Mouse (Mus musculus) large intestine, adult 2 months (tissue): ENCODE data around the gene Coro2a. TPM values are rescaled to one million over a fixed set of nuclear protein-coding genes. Genes with fewer than 3 reads are reported as not detected.
"Not testable (repeated sequence)": the region's sequence is repeated elsewhere in the genome, so short reads cannot be mapped to it uniquely, and the experiment has no call there.

ENCODE experiments used
- DNase-seq: peaks from one replicate; pipeline ENCODE4 v3.0.0-alpha.2; 2012; ENCODE audit warnings: low read depth, low spot score
- WGBS: fragments of 180-500 bp; shearing (Covaris S2); methylation state at CpG from one replicate; pipeline ENCODE4 v1.1.7; 2018; 5-methylcytosine and 5-hydroxymethylcytosine counted together
- polyA plus RNA-seq: library from polyadenylated mRNA; depleted of rRNA; stranded (reverse); fragments of >200 nt; gene quantifications from 2 replicates; pipeline ENCODE4 v1.2.3, GENCODE M21; 2012

Coro2a gene
- polyA plus RNA-seq, 1 experiment, result 166 TPM

DNA sequence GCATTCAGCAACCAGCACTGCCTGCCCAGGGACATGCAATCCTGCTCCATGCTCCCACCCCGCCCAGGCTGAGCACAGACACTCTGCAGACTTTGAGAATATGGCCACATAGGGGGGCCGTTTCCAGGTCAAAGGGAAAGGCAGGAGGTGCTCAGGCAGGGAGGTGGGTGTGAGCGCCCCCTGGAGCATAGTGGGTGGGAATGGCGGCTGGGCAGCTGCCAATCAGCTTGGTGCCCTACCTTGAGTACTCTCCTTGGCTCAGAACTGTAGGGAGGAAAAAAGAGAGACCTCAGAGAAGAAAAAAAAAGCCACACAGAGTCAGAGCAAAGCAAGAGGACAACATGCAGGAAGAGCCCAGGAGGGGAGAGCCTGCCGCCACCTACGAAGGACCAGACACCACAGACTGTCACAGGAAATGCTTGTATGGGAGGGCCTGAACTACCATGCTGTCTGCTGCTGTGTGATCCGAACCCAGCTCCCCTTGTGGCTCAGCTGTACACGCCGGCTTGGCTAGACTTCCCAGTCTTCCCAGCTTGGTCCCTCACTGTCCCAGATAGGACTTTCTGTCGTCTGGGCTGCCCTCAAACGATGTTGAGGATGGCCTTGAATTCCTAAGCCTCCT is 16.3 kb upstream of the Coro2a start:
- WGBS, result 73% methylated on average over 11 of the region's 11 CpGs
- DNase-seq, result no peak

- no peak for DNase-seq
- 68% methylated on average over 6 of the region's 6 CpGs for WGBS
Measured at GRCm38 (mm10) chr4:46617408-46617807, 15.4 kb upstream of the Coro2a start.

- WGBS, result 78% methylated on average over 9 of the region's 9 CpGs
- DNase-seq, result no peak
Measured at GRCm38 (mm10) chr4:46614641-46615040, 12.6 kb upstream of the Coro2a start.

DNA sequence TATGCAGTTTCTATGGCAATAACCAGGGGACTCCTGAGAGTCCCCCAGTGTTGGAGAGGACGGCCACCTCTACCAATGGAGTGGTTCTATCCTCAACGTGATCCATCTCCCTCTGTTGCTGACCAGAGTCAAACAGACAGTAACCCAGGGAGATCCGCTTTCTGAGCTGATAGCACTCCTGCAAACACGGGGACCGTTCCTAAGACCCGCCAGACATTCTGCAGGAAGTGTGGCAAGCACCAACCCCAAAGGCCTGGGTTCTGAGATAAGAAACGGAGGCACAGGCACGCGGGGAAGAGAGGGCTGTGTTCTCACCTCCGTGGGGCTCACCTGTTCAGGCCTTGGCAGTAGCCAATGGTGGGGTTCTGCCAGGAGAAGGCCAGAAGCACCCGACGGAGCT is 11.6 kb upstream of the Coro2a start:
- 80% methylated on average over 12 of the region's 12 CpGs for WGBS
- no peak for DNase-seq

GRCm38 (mm10) chr4:46611181-46611580 is 9.2 kb upstream of the Coro2a start:
- DNase-seq, result no peak
- WGBS, result 10% methylated on average over 4 of the region's 4 CpGs

- DNase-seq, result no peak
- 66% methylated on average over 3 of the region's 3 CpGs for WGBS
Measured at GRCm38 (mm10) chr4:46607601-46608000, 5.6 kb upstream of the Coro2a start.

GRCm38 (mm10) chr4:46605451-46605850 is 3.4 kb upstream of the Coro2a start:
- WGBS, result 84% methylated on average over 11 of the region's 11 CpGs
- no peak for DNase-seq

GRCm38 (mm10) chr4:46602704-46603103 is 702 bp upstream of the Coro2a start:
- 49% methylated on average over 7 of the region's 7 CpGs for WGBS
- no peak for DNase-seq

GRCm38 (mm10) chr4:46601258-46601843 is 651 bp downstream of the Coro2a start:
- DNase-seq, result no peak
- WGBS, result under 1% methylated on average over 52 of the region's 52 CpGs

DNA sequence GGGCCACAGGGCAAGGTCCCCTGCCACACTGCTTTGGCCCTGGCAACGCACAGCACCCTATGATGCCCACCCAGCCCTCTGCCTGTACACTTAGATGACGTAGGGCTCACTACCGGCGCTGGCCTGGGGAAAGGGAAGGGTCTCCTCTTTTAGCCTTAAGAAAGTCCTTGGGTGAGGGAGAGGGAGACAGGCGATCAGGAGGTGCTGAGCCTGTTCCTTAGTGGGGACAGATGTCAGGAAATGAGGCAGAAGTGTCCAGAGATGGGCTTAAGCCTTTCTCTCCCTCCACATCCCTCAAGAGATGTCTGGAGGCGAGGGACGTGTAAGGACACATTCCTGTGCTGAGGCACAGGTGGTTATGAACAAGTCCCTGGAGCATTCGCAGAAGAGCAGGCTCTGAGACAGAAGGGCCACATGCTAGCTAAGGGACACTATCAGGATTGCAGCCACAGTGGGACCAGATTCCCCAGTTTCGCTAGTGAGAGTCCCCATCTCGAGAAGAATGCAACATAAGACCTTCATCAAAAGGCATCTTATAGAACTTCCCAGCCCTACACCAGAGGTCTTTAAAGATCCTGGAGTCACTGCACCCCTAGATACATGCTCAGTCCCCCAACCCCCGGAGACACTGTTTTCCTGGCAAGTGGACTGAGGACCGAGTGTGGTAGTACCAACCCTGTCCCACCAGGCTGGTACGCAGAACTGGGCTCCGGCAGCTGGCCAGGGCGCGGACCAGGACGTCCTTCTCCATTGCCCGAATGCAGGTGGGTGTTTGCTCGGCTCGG is 1.3 kb downstream of the Coro2a start:
- DNase-seq, result no peak
- 30% methylated on average over 20 of the region's 20 CpGs for WGBS

GRCm38 (mm10) chr4:46599609-46600008 is 2.4 kb downstream of the Coro2a start:
- not testable (repeated sequence) for DNase-seq
- 44% methylated on average over 12 of the region's 12 CpGs for WGBS

GRCm38 (mm10) chr4:46598981-46599380 is 3.0 kb downstream of the Coro2a start:
- WGBS, result 54% methylated on average over 6 of the region's 6 CpGs
- DNase-seq, result no peak

DNA sequence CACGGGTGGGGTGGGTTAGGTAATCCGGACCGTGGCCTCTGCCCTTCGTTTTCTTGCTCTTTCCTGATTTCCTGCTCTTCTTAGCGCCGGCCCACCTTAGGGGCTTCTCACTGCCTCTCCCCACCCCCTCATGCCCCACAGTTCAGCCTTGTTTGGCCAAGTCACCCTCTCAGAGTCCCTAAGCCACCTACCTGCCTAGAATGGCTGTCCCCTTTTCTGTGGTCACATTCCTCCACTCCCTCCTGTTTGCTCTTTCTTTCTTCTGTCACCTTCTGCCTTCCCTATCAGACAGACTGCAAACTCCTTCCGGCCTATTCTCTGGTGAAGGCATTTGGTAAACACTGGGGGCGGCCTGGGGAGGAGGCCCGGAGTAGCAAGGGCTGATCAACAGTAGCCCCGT is 3.9 kb downstream of the Coro2a start:
- 24% methylated on average over 10 of the region's 10 CpGs for WGBS
- no peak for DNase-seq

- 28% methylated on average over 11 of the region's 11 CpGs for WGBS
- no peak for DNase-seq
Measured at GRCm38 (mm10) chr4:46597286-46597961, 4.6 kb downstream of the Coro2a start.

DNA sequence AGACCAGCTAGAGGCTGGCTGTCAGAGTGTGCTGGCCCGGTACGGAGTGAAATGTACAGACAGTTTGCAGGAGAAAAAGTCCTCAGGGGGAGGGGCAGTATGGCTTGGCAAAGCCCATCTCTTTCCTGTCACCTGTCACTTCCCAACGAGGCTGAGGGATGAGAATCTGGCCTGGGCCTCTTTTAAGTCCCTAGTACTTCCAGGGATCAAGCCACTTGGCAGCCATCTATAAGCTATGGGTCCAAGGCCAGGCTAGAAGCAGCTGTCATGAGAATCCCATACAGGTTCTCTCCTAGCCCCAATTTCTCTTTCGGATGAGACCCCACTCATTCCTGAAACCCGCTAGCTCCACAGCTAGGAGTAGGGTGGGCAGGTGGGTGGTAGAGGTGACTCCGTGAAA is 5.6 kb downstream of the Coro2a start:
- 66% methylated on average over 6 of the region's 6 CpGs for WGBS

DNA sequence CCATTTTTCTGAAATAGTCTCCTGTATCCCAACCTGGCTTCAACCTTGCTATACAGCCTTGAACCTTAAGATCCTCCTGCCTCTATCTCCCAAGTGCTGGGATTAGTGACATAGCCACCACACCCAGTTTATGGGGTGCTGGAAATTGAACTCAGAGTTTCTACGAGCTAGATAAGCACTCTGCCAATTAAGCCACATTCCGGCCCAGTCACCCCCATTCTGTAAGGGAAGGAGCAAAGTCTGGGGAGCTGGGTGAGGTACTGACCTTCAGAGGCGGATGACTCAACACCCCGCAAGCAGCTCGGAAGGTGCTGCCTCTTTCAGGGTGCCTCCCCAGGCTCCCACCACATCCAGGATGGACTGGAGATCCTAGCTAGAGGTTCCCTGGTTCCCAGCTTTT is 7.9 kb downstream of the Coro2a start:
- WGBS, result 33% methylated on average over 5 of the region's 5 CpGs
- peak; percentile 68 for DNase-seq

More for the DNA sequence above, 5.6 kb downstream of the Coro2a start:
- no peak for DNase-seq

DNA sequence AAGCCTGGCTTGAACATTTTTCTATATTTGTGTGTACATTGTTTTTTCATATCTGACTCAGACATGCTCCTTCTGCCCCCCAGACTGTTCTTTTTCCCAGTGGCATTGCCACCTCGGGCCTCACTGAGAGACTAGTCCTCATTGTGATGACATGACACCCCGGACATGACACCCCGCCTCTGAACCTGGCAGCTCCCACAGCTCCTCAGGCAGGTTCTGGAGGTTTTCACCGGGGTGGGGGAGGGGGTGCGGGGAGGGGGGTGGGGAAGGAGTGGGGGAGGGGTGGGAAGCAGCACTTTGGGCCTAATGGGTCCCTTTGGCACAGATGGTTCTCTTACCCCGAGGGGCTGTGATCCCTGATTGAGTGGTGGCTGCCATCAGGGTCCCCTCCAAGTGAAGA is 8.5 kb downstream of the Coro2a start:
- DNase-seq, result no peak
- WGBS, result 60% methylated on average over 6 of the region's 6 CpGs

GRCm38 (mm10) chr4:46591833-46592520 is 10.0 kb downstream of the Coro2a start:
- no peak for DNase-seq
- 80% methylated on average over 9 of the region's 9 CpGs for WGBS

- WGBS, result 73% methylated on average over 4 of the region's 4 CpGs
- DNase-seq, result no peak
Measured at GRCm38 (mm10) chr4:46590810-46591209, 11.2 kb downstream of the Coro2a start.
